Mouse (Mus musculus) adrenal gland, adult 18-20 months (tissue): ENCODE data around the gene Vtn. TPM values are rescaled to one million over a fixed set of nuclear protein-coding genes. Genes with fewer than 3 reads are reported as not detected.
"Not testable (repeated sequence)": the region's sequence is repeated elsewhere in the genome, so short reads cannot be mapped to it uniquely, and the experiment has no call there.

Experiments used
- DNase-seq, 2 experiments: peaks; one replicate each; pipeline ENCODE4 v3.0.0; 2021 to 2022; ENCODE audit warnings: low spot score in 2 of 2
- total RNA-seq, 2 experiments: library from RNA; stranded (reverse); gene quantifications; 1 replicate in 1 of 2; 2 replicates in 1 of 2; pipeline ENCODE4 v1.2.3; 2021

The Vtn gene
- total RNA-seq, 2 experiments from 2014 or later: 1.6 to 4.5 TPM

GRCm38 (mm10) chr11:78531046-78531445 lies 32.2 kb downstream of the Vtn start:
- no peak for DNase-seq

- DNase-seq: not testable (repeated sequence)
These were observed 32.6 kb downstream of the Vtn start for GRCm38 (mm10) chr11:78531515-78531914.

- no peak for DNase-seq
These were observed 35.6 kb downstream of the Vtn start for GRCm38 (mm10) chr11:78534516-78534915.

GRCm38 (mm10) chr11:78535376-78536079 lies 36.6 kb downstream of the Vtn start:
- DNase-seq: peak in 1 of 2 experiments; percentile 18

GRCm38 (mm10) chr11:78536080-78536689 lies 37.3 kb downstream of the Vtn start, which contains the start of the genes Tnfaip1 and Ift20:
Gene Tnfaip1, minus strand, starts transcription at chr11:78536332.
Gene Ift20, plus strand, starts transcription at chr11:78536361.
- peak; percentile 91 for DNase-seq

GRCm38 (mm10) chr11:78536690-78537084 lies 37.8 kb downstream of the Vtn start:
- DNase-seq: no peak

- no peak for DNase-seq
These were observed 41.5 kb downstream of the Vtn start for GRCm38 (mm10) chr11:78540358-78540757.

GRCm38 (mm10) chr11:78544449-78545111 lies 45.7 kb downstream of the Vtn start:
- DNase-seq: no peak

GRCm38 (mm10) chr11:78545181-78545580 lies 46.3 kb downstream of the Vtn start:
- no peak for DNase-seq

GRCm38 (mm10) chr11:78547718-78548460 lies 49.0 kb downstream of the Vtn start:
- no peak for DNase-seq

- DNase-seq: no peak
These were observed 50.6 kb downstream of the Vtn start for GRCm38 (mm10) chr11:78549491-78549987.

- peak; percentile 87 to 89 for DNase-seq
These were observed 51.5 kb downstream of the Vtn start, which contains the start of gene Tmem97 for GRCm38 (mm10) chr11:78550168-78551058. Gene Tmem97, minus strand, starts transcription at chr11:78550777.

- DNase-seq: no peak
These were observed 52.1 kb downstream of the Vtn start for GRCm38 (mm10) chr11:78551059-78551398.

Other genes with a start within 250 kb of the Vtn start
- gene 2610507B11Rik, start 237.3 kb upstream of the Vtn start, total RNA-seq: 100 to 1,000 TPM; 168 to 185 TPM
- under 1 TPM; 0.46 to 0.54 TPM for gene BC030499, start 208.2 kb upstream of the Vtn start, total RNA-seq
- gene Spag5, start 197.6 kb upstream of the Vtn start, total RNA-seq: 1 to 10 TPM; 1.9 to 4.3 TPM
- 10 to 100 TPM; 20.8 to 26.9 TPM for gene Aldoc, start 176.1 kb upstream of the Vtn start, total RNA-seq
- 10 to 100 TPM; 56.2 to 62.4 TPM for gene Pigs, start 170.7 kb upstream of the Vtn start, total RNA-seq
- 10 to 100 TPM; 25.8 to 29.0 TPM for gene Unc119, start 155.6 kb upstream of the Vtn start, total RNA-seq
- gene Foxn1, start 112.5 kb upstream of the Vtn start, total RNA-seq: under 1 TPM; 0.19 to 0.20 TPM
- gene Slc13a2, start 76.9 kb upstream of the Vtn start, total RNA-seq: not detected
- gene Slc46a1, start 33.4 kb upstream of the Vtn start, total RNA-seq: 10 to 100 TPM; 27.4 to 32.0 TPM
- 1 to 10 TPM; 5.3 to 6.4 TPM for gene Sarm1, start 1.3 kb upstream of the Vtn start, total RNA-seq
- gene Sebox, start 4.4 kb downstream of the Vtn start, total RNA-seq: not detected
- gene Tmem199, start 13.1 kb downstream of the Vtn start, total RNA-seq: 10 to 100 TPM; 27.8 to 28.0 TPM
- gene Poldip2, start 13.1 kb downstream of the Vtn start, total RNA-seq: 100 to 1,000 TPM; 153 to 166 TPM
- gene Tnfaip1, start 37.2 kb downstream of the Vtn start, total RNA-seq: 10 to 100 TPM; 38.3 to 43.0 TPM
- gene Ift20, start 37.3 kb downstream of the Vtn start, total RNA-seq: 10 to 100 TPM; 91.4 to 96.0 TPM
- gene Tmem97, start 51.7 kb downstream of the Vtn start, total RNA-seq: 10 to 100 TPM; 27.6 to 40.9 TPM
- 10 to 100 TPM; 39.0 to 84.5 TPM for gene Nlk, start 198.3 kb downstream of the Vtn start, total RNA-seq